Mouse (Mus musculus): ENCODE results near the gene Gm49393.

The Gm49393 gene

DNA sequence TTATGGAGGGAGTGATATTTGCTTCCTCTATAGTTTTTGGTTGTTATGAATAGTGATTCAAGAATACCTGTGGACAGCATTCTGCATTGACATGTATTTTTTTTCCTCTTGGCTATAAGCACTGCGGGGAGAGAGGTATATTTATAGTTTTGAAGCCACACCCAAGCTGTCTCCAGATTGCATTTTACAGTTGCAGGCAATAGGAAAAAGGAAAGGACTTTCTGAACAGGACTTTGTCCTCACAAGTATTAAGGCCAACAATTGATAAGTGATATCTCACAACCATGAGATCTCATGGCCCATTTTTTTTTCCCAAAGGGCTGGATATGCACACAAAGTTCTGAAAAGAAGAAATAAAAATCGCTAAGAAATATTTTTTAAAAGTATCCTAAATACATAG lies 125.7 kb downstream of the Gm49393 start:
- DNase-seq (ENCODE audit: low spot score in 2 of 2) = no peak
